Mouse (Mus musculus) embryonic facial prominence, embryonic 13.5 days (tissue): ENCODE results near the gene Fgd6. TPM values are rescaled to one million over a fixed set of nuclear protein-coding genes. Genes with fewer than 3 reads are reported as not detected.

Experiments
- ATAC-seq: fragments of 200-750 bp; cut with Nextera tagmentation; 2 replicates; pipeline ENCODE4 v1.8.0; 2017; ENCODE audit warnings: low read depth; ENCODE audit not compliant: insufficient number of reproducible peaks, insufficient read depth, low FRiP score, low TSS enrichment
- H3K27ac ChIP-seq: fragments of 300-500 bp; sonication (generic); 2 replicates; pipeline ENCODE4 v1.5.1; 2015; ENCODE audit warnings: moderate library complexity, mild to moderate bottlenecking, inconsistent platforms
- H3K27me3 ChIP-seq: fragments of 300-500 bp; sonication (generic); 2 replicates; pipeline ENCODE4 v1.6.1; 2015; ENCODE audit warnings: mild to moderate bottlenecking, inconsistent platforms
- H3K36me3 ChIP-seq: fragments of 300-500 bp; sonication (generic); 2 replicates; pipeline ENCODE4 v1.6.1; 2015; ENCODE audit warnings: mild to moderate bottlenecking, inconsistent platforms
- H3K4me1 ChIP-seq: fragments of 300-500 bp; sonication (generic); 2 replicates; pipeline ENCODE4 v1.6.1; 2015; ENCODE audit warnings: inconsistent platforms
- H3K4me2 ChIP-seq: fragments of 300-500 bp; sonication (generic); 2 replicates; pipeline ENCODE4 v1.6.1; 2015; ENCODE audit warnings: moderate library complexity, mild to moderate bottlenecking, inconsistent platforms
- H3K4me3 ChIP-seq: fragments of 300-500 bp; sonication (generic); 2 replicates; pipeline ENCODE4 v1.5.1; 2015; ENCODE audit warnings: mild to moderate bottlenecking, inconsistent platforms
- H3K9ac ChIP-seq: fragments of 300-500 bp; sonication (generic); 2 replicates; pipeline ENCODE4 v1.6.1; 2015; ENCODE audit warnings: mild to moderate bottlenecking, inconsistent platforms
- H3K9me3 ChIP-seq: fragments of 300-500 bp; sonication (generic); 2 replicates; pipeline ENCODE4 v1.6.1; 2016; ENCODE audit warnings: inconsistent platforms
- WGBS: fragments of 180-500 bp; shearing (Covaris S2); methylation state at CpG from one replicate; pipeline ENCODE4 v1.1.7; 2015; ENCODE audit warnings: mixed read lengths; 5-methylcytosine and 5-hydroxymethylcytosine counted together
- polyA plus RNA-seq: library from polyadenylated mRNA; unstranded; fragments of >200 nt; fragmentation: Nextera tagmentation; extraction: Ambion mirVana; gene quantifications from 2 replicates; pipeline ENCODE4 v1.2.1, GENCODE M21; 2015

Gene Fgd6
- polyA plus RNA-seq, 1 experiment from 2014 or later = 3.2 TPM

GRCm38 (mm10) chr10:94045301-94045700 is 9.5 kb downstream of the Fgd6 start:
- no peak overlapping the region for H3K4me3 ChIP-seq
- H3K4me2 ChIP-seq = no peak overlapping the region
- peaks cover 24% of the 10 kb centered on the region for H3K36me3 ChIP-seq
- H3K27me3 ChIP-seq = no peaks in the 10 kb centered on the region
- 91% methylated on average over 13 of the region's 13 CpGs for WGBS
- H3K9me3 ChIP-seq = no peaks in the 10 kb centered on the region
- H3K27ac ChIP-seq = no peak overlapping the region
- no peak overlapping the region for H3K9ac ChIP-seq
- ATAC-seq = no peak
- peaks cover 7% of the 10 kb centered on the region; the same call in 1 of the 2 replicates for H3K4me1 ChIP-seq

- no peak for ATAC-seq
- H3K27ac ChIP-seq = no peak overlapping the region
- H3K9ac ChIP-seq = no peak overlapping the region
- peaks cover 24% of the 10 kb centered on the region for H3K36me3 ChIP-seq
- no peak overlapping the region for H3K4me2 ChIP-seq
- H3K4me3 ChIP-seq = no peak overlapping the region
- WGBS = 35% methylated on average over 1 of the region's 1 CpGs
- H3K27me3 ChIP-seq = no peaks in the 10 kb centered on the region
- H3K4me1 ChIP-seq = peaks cover 7% of the 10 kb centered on the region; the same call in 1 of the 2 replicates
- no peaks in the 10 kb centered on the region for H3K9me3 ChIP-seq
These were observed 11.2 kb downstream of the Fgd6 start for GRCm38 (mm10) chr10:94047024-94047423.

- Histone ChIP-seq H3K36me3 (peaks cover 24% of the 10 kb centered on the region), H3K27me3 (no peaks in the 10 kb centered on the region), H3K4me2 (no peak overlapping the region), H3K4me3 (no peak overlapping the region), H3K4me1 (peaks cover 7% of the 10 kb centered on the region; the same call in 1 of the 2 replicates), H3K27ac (peak overlapping the region; percentile 7; the same call in 1 of the 2 replicates), H3K9me3 (no peaks in the 10 kb centered on the region), H3K9ac (no peak overlapping the region)
- no peak for ATAC-seq
- WGBS = 60% methylated on average over 10 of the region's 10 CpGs
These were observed 12.2 kb downstream of the Fgd6 start for GRCm38 (mm10) chr10:94047845-94048559.

DNA sequence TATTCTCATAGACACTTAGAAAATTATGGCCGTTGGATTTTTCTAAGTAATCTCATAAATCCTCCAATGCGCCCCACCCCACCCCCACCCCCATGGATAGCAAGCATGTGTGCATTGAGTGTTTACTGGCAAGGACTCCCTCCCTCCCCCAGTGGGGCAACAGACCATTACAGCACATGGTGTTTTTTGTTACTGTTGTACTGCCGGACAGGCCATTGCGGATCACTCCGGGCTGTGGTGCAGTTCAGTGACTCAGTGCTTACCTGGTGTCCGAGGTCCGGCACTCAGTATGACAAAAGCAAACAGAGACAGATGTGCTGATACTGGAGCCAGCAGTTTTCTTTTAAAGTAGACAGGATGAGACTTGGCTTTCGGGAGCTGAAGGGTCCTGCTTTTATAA is 13.3 kb downstream of the Fgd6 start:
- H3K36me3 ChIP-seq = peaks cover 23% of the 10 kb centered on the region
- H3K9me3 ChIP-seq = no peaks in the 10 kb centered on the region
- H3K27me3 ChIP-seq = no peaks in the 10 kb centered on the region
- no peak overlapping the region for H3K9ac ChIP-seq
- ATAC-seq = no peak
- peaks cover 7% of the 10 kb centered on the region; the same call in 1 of the 2 replicates for H3K4me1 ChIP-seq
- H3K4me2 ChIP-seq = no peak overlapping the region
- H3K27ac ChIP-seq = no peak overlapping the region
- 82% methylated on average over 8 of the region's 8 CpGs for WGBS
- H3K4me3 ChIP-seq = no peak overlapping the region

- Histone ChIP-seq H3K4me2 (no peak overlapping the region), H3K9ac (no peak overlapping the region), H3K27ac (no peak overlapping the region), H3K36me3 (peaks cover 7% of the 10 kb centered on the region), H3K27me3 (no peaks in the 10 kb centered on the region), H3K9me3 (no peaks in the 10 kb centered on the region), H3K4me3 (no peak overlapping the region), H3K4me1 (peaks cover 7% of the 10 kb centered on the region; the same call in 1 of the 2 replicates)
- ATAC-seq = no peak
- 92% methylated on average over 5 of the region's 5 CpGs for WGBS
These were observed 14.9 kb downstream of the Fgd6 start for GRCm38 (mm10) chr10:94050736-94051135.

- WGBS = 87% methylated on average over 6 of the region's 6 CpGs
- Histone ChIP-seq H3K36me3 (no peaks in the 10 kb centered on the region), H3K4me1 (no peaks in the 10 kb centered on the region), H3K4me2 (no peak overlapping the region), H3K27me3 (no peaks in the 10 kb centered on the region), H3K4me3 (no peak overlapping the region), H3K9me3 (no peaks in the 10 kb centered on the region), H3K27ac (no peak overlapping the region), H3K9ac (no peak overlapping the region)
- ATAC-seq = no peak
These were observed 20.7 kb downstream of the Fgd6 start for GRCm38 (mm10) chr10:94056487-94056886.

DNA sequence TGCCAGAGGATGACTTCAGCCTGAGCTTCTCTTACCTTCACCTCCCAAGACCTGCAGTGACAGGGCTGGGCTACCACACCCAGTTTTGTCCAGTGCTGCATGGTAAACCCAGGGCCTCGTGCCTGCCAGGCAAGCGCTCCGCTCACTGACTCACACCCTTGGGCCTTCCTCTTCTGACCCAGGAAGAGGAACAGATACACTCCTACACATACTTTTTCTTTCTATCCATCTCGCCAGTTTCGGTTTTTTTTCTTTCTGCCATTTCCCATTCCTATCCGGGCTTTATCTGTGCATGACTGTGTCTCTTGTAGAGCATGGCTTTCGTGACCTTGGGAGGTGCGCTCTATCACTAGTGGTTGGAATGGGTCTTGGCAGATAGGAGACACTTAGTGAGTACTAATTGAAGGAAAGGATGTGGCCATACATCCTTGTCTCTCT is 23.8 kb downstream of the Fgd6 start:
- Histone ChIP-seq H3K27ac (no peak overlapping the region), H3K4me2 (no peak overlapping the region), H3K9ac (no peak overlapping the region), H3K4me1 (peaks cover 14% of the 10 kb centered on the region), H3K27me3 (no peaks in the 10 kb centered on the region), H3K9me3 (no peaks in the 10 kb centered on the region), H3K4me3 (no peak overlapping the region), H3K36me3 (no peaks in the 10 kb centered on the region)
- no peak for ATAC-seq
- WGBS = 90% methylated on average over 8 of the region's 8 CpGs

DNA sequence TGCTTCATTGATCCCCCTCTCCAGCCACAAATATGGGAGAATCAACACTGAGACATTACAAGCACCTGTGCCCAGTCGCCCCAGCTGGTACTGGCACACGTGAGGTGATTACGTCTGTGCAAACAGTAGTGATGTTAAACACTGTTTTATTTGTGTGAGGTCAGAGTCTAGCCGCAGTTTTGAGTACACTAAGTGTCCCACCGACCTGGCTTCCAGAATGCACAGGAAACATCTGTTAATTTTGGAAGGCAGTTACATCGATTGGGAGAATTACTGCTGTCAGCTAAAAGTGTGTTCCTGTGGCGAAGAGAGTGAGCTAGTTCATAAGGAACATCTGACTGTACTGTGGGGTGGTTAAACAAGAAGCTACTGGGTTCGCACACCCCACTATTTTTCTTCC is 24.4 kb downstream of the Fgd6 start:
- WGBS = 76% methylated on average over 8 of the region's 8 CpGs
- Histone ChIP-seq H3K27me3 (no peaks in the 10 kb centered on the region), H3K36me3 (no peaks in the 10 kb centered on the region), H3K4me3 (no peak overlapping the region), H3K9me3 (no peaks in the 10 kb centered on the region), H3K9ac (no peak overlapping the region), H3K27ac (no peak overlapping the region), H3K4me2 (no peak overlapping the region), H3K4me1 (peaks cover 16% of the 10 kb centered on the region)
- ATAC-seq = no peak

GRCm38 (mm10) chr10:94062357-94062756 is 26.6 kb downstream of the Fgd6 start:
- 53% methylated on average over 5 of the region's 5 CpGs for WGBS
- Histone ChIP-seq H3K4me3 (no peak overlapping the region), H3K36me3 (no peaks in the 10 kb centered on the region), H3K4me2 (no peak overlapping the region), H3K27ac (no peak overlapping the region), H3K9ac (no peak overlapping the region), H3K9me3 (no peaks in the 10 kb centered on the region), H3K27me3 (no peaks in the 10 kb centered on the region), H3K4me1 (peaks cover 16% of the 10 kb centered on the region)
- no peak for ATAC-seq

DNA sequence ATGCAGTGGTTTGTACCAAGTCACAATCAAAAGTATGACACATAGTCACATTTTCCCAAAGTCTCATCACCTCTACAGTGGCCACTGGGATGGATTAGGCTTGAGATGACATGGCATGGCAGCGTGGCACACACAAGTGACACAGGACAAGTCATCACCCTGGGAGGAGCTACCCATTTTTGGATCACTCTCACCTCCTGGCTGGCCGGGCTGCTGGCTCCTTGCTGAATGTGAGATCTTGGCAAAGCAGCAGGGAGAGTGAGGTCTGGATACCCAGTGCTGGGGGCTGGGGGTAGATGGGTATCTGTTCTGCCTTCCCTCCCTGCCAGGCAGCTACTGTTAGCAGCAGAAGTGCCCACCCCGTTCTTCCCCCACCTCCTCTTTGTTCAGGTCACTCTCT is 31.1 kb downstream of the Fgd6 start:
- no peak overlapping the region for H3K27ac ChIP-seq
- H3K4me1 ChIP-seq = peaks cover 17% of the 10 kb centered on the region
- H3K9me3 ChIP-seq = no peaks in the 10 kb centered on the region
- no peak for ATAC-seq
- no peaks in the 10 kb centered on the region for H3K36me3 ChIP-seq
- H3K4me2 ChIP-seq = no peak overlapping the region
- H3K9ac ChIP-seq = no peak overlapping the region
- WGBS = 63% methylated on average over 3 of the region's 3 CpGs
- no peaks in the 10 kb centered on the region for H3K27me3 ChIP-seq
- H3K4me3 ChIP-seq = no peak overlapping the region

DNA sequence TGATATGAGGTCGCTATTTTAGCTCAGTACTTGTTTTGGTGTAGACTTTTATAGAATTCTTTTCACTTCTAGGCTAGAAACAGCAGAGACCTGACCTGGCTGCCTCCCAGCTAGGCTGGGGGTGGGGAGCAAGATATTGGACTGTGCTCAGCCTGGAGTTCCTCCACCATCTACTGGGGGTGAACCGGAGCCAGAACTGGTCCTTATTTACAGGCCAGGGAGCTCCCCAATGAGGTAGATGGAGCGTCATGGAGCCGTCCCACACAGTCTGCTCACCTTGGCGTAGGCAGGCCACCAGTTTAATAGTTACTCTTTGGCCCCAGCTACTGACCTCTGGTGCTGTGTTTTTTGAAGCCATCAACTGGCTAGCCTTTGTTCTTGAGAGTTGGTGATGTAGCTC is 32.9 kb downstream of the Fgd6 start:
- H3K27ac ChIP-seq = no peak overlapping the region
- H3K4me1 ChIP-seq = peaks cover 19% of the 10 kb centered on the region
- WGBS = 90% methylated on average over 5 of the region's 5 CpGs
- H3K4me2 ChIP-seq = no peak overlapping the region
- ATAC-seq = no peak
- no peak overlapping the region for H3K4me3 ChIP-seq
- H3K9ac ChIP-seq = no peak overlapping the region
- no peaks in the 10 kb centered on the region for H3K9me3 ChIP-seq
- H3K27me3 ChIP-seq = no peaks in the 10 kb centered on the region
- no peaks in the 10 kb centered on the region for H3K36me3 ChIP-seq

- WGBS = 64% methylated on average over 7 of the region's 7 CpGs
- no peak overlapping the region for H3K9ac ChIP-seq
- H3K4me2 ChIP-seq = no peak overlapping the region
- H3K36me3 ChIP-seq = peaks cover 5% of the 10 kb centered on the region; the same call in 1 of the 2 replicates
- no peak overlapping the region for H3K4me3 ChIP-seq
- H3K27me3 ChIP-seq = no peaks in the 10 kb centered on the region
- peaks cover 14% of the 10 kb centered on the region for H3K4me1 ChIP-seq
- no peak overlapping the region for H3K27ac ChIP-seq
- H3K9me3 ChIP-seq = no peaks in the 10 kb centered on the region
- no peak for ATAC-seq
These were observed 35.8 kb downstream of the Fgd6 start for GRCm38 (mm10) chr10:94071641-94072040.
